Mouse (Mus musculus): ENCODE data around the gene Cdkn2aip.
A peak's percentile ranks its signal among the peaks of the same experiment; 100 is the strongest.

- TF ChIP-seq USF1 (IDR thresholded peaks at IDR 0.05; ENCODE audit: low read depth, low read length), result peak; percentile 65
- no peak for TF ChIP-seq POLR2A (IDR thresholded peaks at IDR 0.05; ENCODE audit: control insufficient read depth in 1 of 2, insufficient read depth in 1 of 2, low read depth in 1 of 2, low read length in 2 of 2, poor library complexity in 1 of 2)
- no peak for TF ChIP-seq JUND (IDR thresholded peaks at IDR 0.05; ENCODE audit: low read depth, low read length)
- TF ChIP-seq CTCF (IDR thresholded peaks at IDR 0.05 in 2 of 3, conservative IDR thresholded peaks at IDR 0.05 in 1 of 3; ENCODE audit: control insufficient read depth in 1 of 3, insufficient read depth in 1 of 3, low read depth in 2 of 3, low read length in 3 of 3, poor library complexity in 1 of 3, severe bottlenecking in 1 of 3), result no peak
These were observed 22.4 kb downstream of the Cdkn2aip start for GRCm38 (mm10) chr8:47691303-47691702.
